Mouse (Mus musculus): ENCODE measurements around the gene Plekhg6. TPM values are rescaled to one million over a fixed set of nuclear protein-coding genes. Genes with fewer than 3 reads are reported as not detected.

Plekhg6 gene
- polyA plus RNA-seq, 1 experiment from 2014 or later = 0.12 TPM

GRCm38 (mm10) chr6:125320323-125320722 lies 60.3 kb downstream of the Plekhg6 start, which contains the start of gene Scnn1a:
Gene Scnn1a, plus strand, starts transcription at chr6:125320659.
- H3K9me3 ChIP-seq (ENCODE audit: control insufficient read depth, low read length) = no peaks in the 10 kb centered on the region
- 74% methylated on average over 1 of the region's 1 CpGs for WGBS
- H3K27me3 ChIP-seq (ENCODE audit: control insufficient read depth, insufficient read depth, low read length) = peaks cover 15% of the 10 kb centered on the region
- no peak for ATAC-seq (replicated peaks; ENCODE audit: low FRiP score)
- H3K9ac ChIP-seq (ENCODE audit: low read length) = no peak within 1 kb of the TSS
- no peak within 1 kb of the TSS for H3K27ac ChIP-seq (ENCODE audit: low read depth, low read length)
- no peak for DNase-seq (ENCODE audit: low spot score)
- no peak within 1 kb of the TSS for H3K4me2 ChIP-seq (ENCODE audit: low read depth, low read length, severe bottlenecking)
- no peaks in the 10 kb centered on the region for H3K36me3 ChIP-seq (ENCODE audit: control insufficient read depth, insufficient read depth, low read length)
- 0 out of 2 replicates have a peak, but pooled peaks cover 2% of the 10 kb centered on the region for H3K4me1 ChIP-seq (replicated peaks; ENCODE audit: control insufficient read depth, insufficient read depth, low read length)
- H3K4me3 ChIP-seq (ENCODE audit: low read depth, low read length) = no peak within 1 kb of the TSS

- no peak overlapping the region for H3K9ac ChIP-seq (ENCODE audit: low read length)
- no peaks in the 10 kb centered on the region for H3K36me3 ChIP-seq (ENCODE audit: control insufficient read depth, insufficient read depth, low read length)
- DNase-seq (ENCODE audit: low spot score) = no peak
- no peaks in the 10 kb centered on the region for H3K9me3 ChIP-seq (ENCODE audit: control insufficient read depth, low read length)
- 0 out of 2 replicates have a peak, but pooled peaks cover 2% of the 10 kb centered on the region for H3K4me1 ChIP-seq (replicated peaks; ENCODE audit: control insufficient read depth, insufficient read depth, low read length)
- no peak overlapping the region for H3K4me2 ChIP-seq (ENCODE audit: low read depth, low read length, severe bottlenecking)
- no peak overlapping the region for H3K27ac ChIP-seq (ENCODE audit: low read depth, low read length)
- peaks cover 15% of the 10 kb centered on the region for H3K27me3 ChIP-seq (ENCODE audit: control insufficient read depth, insufficient read depth, low read length)
- ATAC-seq (replicated peaks; ENCODE audit: low FRiP score) = no peak
- H3K4me3 ChIP-seq (ENCODE audit: low read depth, low read length) = no peak overlapping the region
These were observed 60.7 kb downstream of the Plekhg6 start for GRCm38 (mm10) chr6:125319919-125320296.

GRCm38 (mm10) chr6:125318981-125319918 lies 61.3 kb downstream of the Plekhg6 start:
- H3K4me3 ChIP-seq (ENCODE audit: low read depth, low read length) = no peak overlapping the region
- no peaks in the 10 kb centered on the region for H3K9me3 ChIP-seq (ENCODE audit: control insufficient read depth, low read length)
- H3K4me2 ChIP-seq (ENCODE audit: low read depth, low read length, severe bottlenecking) = no peak overlapping the region
- no peak for DNase-seq (ENCODE audit: low spot score)
- H3K4me1 ChIP-seq (replicated peaks; ENCODE audit: control insufficient read depth, insufficient read depth, low read length) = 0 out of 2 replicates have a peak, but pooled peaks cover 2% of the 10 kb centered on the region
- H3K9ac ChIP-seq (ENCODE audit: low read length) = no peak overlapping the region
- H3K27me3 ChIP-seq (ENCODE audit: control insufficient read depth, insufficient read depth, low read length) = peaks cover 15% of the 10 kb centered on the region
- ATAC-seq (replicated peaks; ENCODE audit: low FRiP score) = no peak
- no peak overlapping the region for H3K27ac ChIP-seq (ENCODE audit: low read depth, low read length)
- H3K36me3 ChIP-seq (ENCODE audit: control insufficient read depth, insufficient read depth, low read length) = no peaks in the 10 kb centered on the region
- 70% methylated on average over 15 of the region's 15 CpGs for WGBS

DNA sequence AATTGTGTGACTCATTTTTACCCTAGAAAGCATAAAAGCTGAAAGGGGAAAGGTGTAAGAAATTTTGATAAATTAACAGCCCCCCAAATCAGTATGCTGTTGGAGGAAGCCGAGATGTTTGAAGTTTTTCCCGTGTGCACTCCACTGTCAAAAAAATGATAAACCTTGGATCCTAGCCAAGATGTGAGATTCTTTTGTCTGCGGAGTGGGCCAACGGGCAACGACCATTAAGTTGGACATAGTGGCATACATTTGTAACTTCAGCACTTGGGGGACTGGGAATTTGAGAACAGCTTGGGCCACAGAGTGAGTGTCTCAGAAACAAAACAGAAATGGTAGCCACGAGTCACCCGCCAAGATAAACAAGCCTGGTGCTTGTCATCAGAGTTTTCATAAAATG lies 63.5 kb downstream of the Plekhg6 start:
- Histone ChIP-seq H3K4me3 (ENCODE audit: low read depth, low read length) (no peak overlapping the region), H3K9ac (ENCODE audit: low read length) (no peak overlapping the region), H3K4me2 (ENCODE audit: low read depth, low read length, severe bottlenecking) (no peak overlapping the region), H3K27me3 (ENCODE audit: control insufficient read depth, insufficient read depth, low read length) (peaks cover 15% of the 10 kb centered on the region), H3K36me3 (ENCODE audit: control insufficient read depth, insufficient read depth, low read length) (no peaks in the 10 kb centered on the region), H3K27ac (ENCODE audit: low read depth, low read length) (no peak overlapping the region), H3K4me1 (replicated peaks; ENCODE audit: control insufficient read depth, insufficient read depth, low read length) (peaks cover 6% of the 10 kb centered on the region; the same call in 1 of the 2 replicates), H3K9me3 (ENCODE audit: control insufficient read depth, low read length) (no peaks in the 10 kb centered on the region)
- ATAC-seq (replicated peaks; ENCODE audit: low FRiP score) = no peak
- no peak for DNase-seq (ENCODE audit: low spot score)
- WGBS = 79% methylated on average over 7 of the region's 7 CpGs

- Histone ChIP-seq H3K4me2 (ENCODE audit: low read depth, low read length, severe bottlenecking) (no peak overlapping the region), H3K9ac (ENCODE audit: low read length) (no peak overlapping the region), H3K36me3 (ENCODE audit: control insufficient read depth, insufficient read depth, low read length) (no peaks in the 10 kb centered on the region), H3K27me3 (ENCODE audit: control insufficient read depth, insufficient read depth, low read length) (peaks cover under 1% of the 10 kb centered on the region; the same call in 1 of the 2 replicates), H3K4me1 (replicated peaks; ENCODE audit: control insufficient read depth, insufficient read depth, low read length) (peaks cover 5% of the 10 kb centered on the region; the same call in 1 of the 2 replicates), H3K27ac (ENCODE audit: low read depth, low read length) (no peak overlapping the region), H3K9me3 (ENCODE audit: control insufficient read depth, low read length) (no peaks in the 10 kb centered on the region), H3K4me3 (ENCODE audit: low read depth, low read length) (no peak overlapping the region)
- WGBS = 82% methylated on average over 5 of the region's 6 CpGs
- no peak for DNase-seq (ENCODE audit: low spot score)
- no peak for ATAC-seq (replicated peaks; ENCODE audit: low FRiP score)
These were observed 65.8 kb downstream of the Plekhg6 start for GRCm38 (mm10) chr6:125314746-125315145.

DNA sequence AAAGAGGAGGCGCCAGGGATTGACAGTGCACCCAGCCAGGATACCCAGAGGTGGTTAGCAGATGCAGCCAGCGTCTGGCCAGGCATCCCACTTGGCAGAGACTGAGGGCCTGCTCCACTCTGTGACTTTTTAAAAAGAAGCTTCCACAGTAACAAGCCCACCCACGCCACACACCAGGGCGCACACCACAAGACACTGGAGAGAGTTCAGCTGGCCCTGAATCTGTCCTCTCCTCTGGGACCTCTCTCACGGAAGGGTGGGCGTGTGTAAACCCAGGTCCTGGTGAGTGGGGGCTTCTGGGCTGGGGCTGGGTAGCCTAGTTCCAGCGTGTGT lies 66.4 kb downstream of the Plekhg6 start:
- H3K9ac ChIP-seq (ENCODE audit: low read length) = peak overlapping the region; percentile 70
- peak overlapping the region; percentile 57; the same call in 1 of the 2 replicates for H3K4me2 ChIP-seq (ENCODE audit: low read depth, low read length, severe bottlenecking)
- peaks cover 5% of the 10 kb centered on the region; the same call in 1 of the 2 replicates for H3K4me1 ChIP-seq (replicated peaks; ENCODE audit: control insufficient read depth, insufficient read depth, low read length)
- no peaks in the 10 kb centered on the region for H3K9me3 ChIP-seq (ENCODE audit: control insufficient read depth, low read length)
- H3K36me3 ChIP-seq (ENCODE audit: control insufficient read depth, insufficient read depth, low read length) = no peaks in the 10 kb centered on the region
- no peak for DNase-seq (ENCODE audit: low spot score)
- H3K4me3 ChIP-seq (ENCODE audit: low read depth, low read length) = peak overlapping the region; percentile 30; the same call in 1 of the 2 replicates
- peak; percentile 34; the same call in 1 of the 2 replicates for ATAC-seq (replicated peaks; ENCODE audit: low FRiP score)
- H3K27me3 ChIP-seq (ENCODE audit: control insufficient read depth, insufficient read depth, low read length) = no peaks in the 10 kb centered on the region
- 53% methylated on average over 7 of the region's 7 CpGs for WGBS
- H3K27ac ChIP-seq (ENCODE audit: low read depth, low read length) = no peak overlapping the region

GRCm38 (mm10) chr6:125313546-125314230 lies 66.9 kb downstream of the Plekhg6 start, which contains the start of gene Ltbr:
Gene Ltbr, minus strand, starts transcription at chr6:125313885.
- peak within 1 kb of the TSS; percentile 70 for H3K9ac ChIP-seq (ENCODE audit: low read length)
- ATAC-seq (replicated peaks; ENCODE audit: low FRiP score) = peak; percentile 74
- DNase-seq (ENCODE audit: low spot score) = peak; percentile 83
- WGBS = 4% methylated on average over 41 of the region's 46 CpGs
- no peaks in the 10 kb centered on the region for H3K9me3 ChIP-seq (ENCODE audit: control insufficient read depth, low read length)
- peaks cover 5% of the 10 kb centered on the region; the same call in 1 of the 2 replicates for H3K4me1 ChIP-seq (replicated peaks; ENCODE audit: control insufficient read depth, insufficient read depth, low read length)
- H3K27ac ChIP-seq (ENCODE audit: low read depth, low read length) = no peak within 1 kb of the TSS
- H3K36me3 ChIP-seq (ENCODE audit: control insufficient read depth, insufficient read depth, low read length) = no peaks in the 10 kb centered on the region
- peak within 1 kb of the TSS; percentile 30 for H3K4me3 ChIP-seq (ENCODE audit: low read depth, low read length)
- H3K27me3 ChIP-seq (ENCODE audit: control insufficient read depth, insufficient read depth, low read length) = no peaks in the 10 kb centered on the region
- peak within 1 kb of the TSS; percentile 57 for H3K4me2 ChIP-seq (ENCODE audit: low read depth, low read length, severe bottlenecking)
